Mouse (Mus musculus) CH12.LX (cell line): Measurements from ENCODE around the gene Phb2.

Experiments used
- CTCF ChIP-seq, 2 experiments: IDR thresholded peaks in 1 of 2; conservative IDR thresholded peaks in 1 of 2; 2 replicates each; pipeline ENCODE4 v1.5.1; 2011 to 2012; ENCODE audit warnings: low read depth in 2 of 2, low read length in 2 of 2, improper control_type of control experiment in 1 of 2, inconsistent platforms in 1 of 2, mild to moderate bottlenecking in 1 of 2, moderate library complexity in 1 of 2
- EP300 ChIP-seq: IDR thresholded peaks from 2 replicates; pipeline ENCODE4 v1.6.1; 2011; ENCODE audit warnings: low read length, improper control_type of control experiment
- MYC ChIP-seq: IDR thresholded peaks from 2 replicates; pipeline ENCODE4 v1.6.1; 2011; ENCODE audit warnings: low read depth, mild to moderate bottlenecking, improper control_type of control experiment, low read length
- NELFE ChIP-seq: IDR thresholded peaks from 2 replicates; pipeline ENCODE4 v1.6.1; 2011; ENCODE audit warnings: low read depth, low read length, improper control_type of control experiment
- POLR2A ChIP-seq: IDR thresholded peaks from 2 replicates; pipeline ENCODE4 v1.6.1; 2011; ENCODE audit warnings: low read depth, mild to moderate bottlenecking, improper control_type of control experiment, low read length
- USF1 ChIP-seq: IDR thresholded peaks from 2 replicates; pipeline ENCODE4 v1.6.1; 2014; ENCODE audit warnings: low read depth, mild to moderate bottlenecking, inconsistent platforms, low read length, improper control_type of control experiment

GRCm38 (mm10) chr6:124674591-124674990 lies 37.5 kb upstream of the Phb2 start:
- TF ChIP-seq POLR2A, result no peak
- no peak for TF ChIP-seq CTCF (conservative IDR thresholded peaks at IDR 0.05 in 1 of 2, IDR thresholded peaks at IDR 0.05 in 1 of 2; ENCODE audit: low read depth in 2 of 2, low read length in 2 of 2)
- no peak for TF ChIP-seq USF1
- TF ChIP-seq EP300, result no peak
- TF ChIP-seq MYC, result no peak
- TF ChIP-seq NELFE, result no peak
